Mouse (Mus musculus): ENCODE data around the gene Zfp553. TPM values are rescaled to one million over a fixed set of nuclear protein-coding genes. Genes with fewer than 3 reads are reported as not detected.
A peak's percentile ranks its signal among the peaks of the same experiment; 100 is the strongest.

The Zfp553 gene
- polyA plus RNA-seq, 1 experiment from 2014 or later = 26.5 TPM

DNA sequence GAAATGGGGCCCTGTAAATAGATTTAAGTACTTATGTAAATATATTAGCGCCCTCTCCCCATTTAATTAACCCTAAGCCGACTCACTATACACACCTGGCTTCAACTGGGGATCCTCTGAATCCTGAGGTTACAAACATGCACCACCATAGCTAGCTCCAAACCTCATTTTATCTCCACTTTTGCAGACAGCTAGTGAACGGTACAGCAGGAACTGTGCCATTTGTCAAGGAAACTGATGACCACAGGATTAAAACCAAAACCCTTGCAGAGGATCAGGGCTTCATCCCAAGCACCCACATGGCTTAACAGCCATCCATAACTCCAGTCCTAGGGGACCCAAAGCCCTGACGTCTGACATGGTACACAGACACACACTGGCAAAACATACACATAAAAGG, 22.1 kb downstream of the Zfp553 start:
- 38% methylated on average over 4 of the region's 4 CpGs for WGBS
- Histone ChIP-seq H3K36me3 (ENCODE audit: control insufficient read depth, insufficient read depth, low read length) (no peaks in the 10 kb centered on the region), H3K4me3 (ENCODE audit: low read depth, low read length) (peak overlapping the region; percentile 50), H3K27ac (ENCODE audit: low read depth, low read length) (no peak overlapping the region; the same call in 1 of the 2 replicates), H3K9me3 (ENCODE audit: control insufficient read depth, low read length) (no peaks in the 10 kb centered on the region), H3K4me2 (replicated peaks; ENCODE audit: low read depth, low read length) (peak overlapping the region; percentile 80), H3K9ac (ENCODE audit: low read depth, low read length) (peak overlapping the region; percentile 72; the same call in 1 of the 2 replicates), H3K27me3 (ENCODE audit: control insufficient read depth, insufficient read depth, low read length) (no peaks in the 10 kb centered on the region), H3K4me1 (replicated peaks; ENCODE audit: control insufficient read depth, insufficient read depth, low read length) (peaks cover 2% of the 10 kb centered on the region)
- ATAC-seq (ENCODE audit: low FRiP score) (no peak), DNase-seq (ENCODE audit: low spot score) (no peak)

DNA sequence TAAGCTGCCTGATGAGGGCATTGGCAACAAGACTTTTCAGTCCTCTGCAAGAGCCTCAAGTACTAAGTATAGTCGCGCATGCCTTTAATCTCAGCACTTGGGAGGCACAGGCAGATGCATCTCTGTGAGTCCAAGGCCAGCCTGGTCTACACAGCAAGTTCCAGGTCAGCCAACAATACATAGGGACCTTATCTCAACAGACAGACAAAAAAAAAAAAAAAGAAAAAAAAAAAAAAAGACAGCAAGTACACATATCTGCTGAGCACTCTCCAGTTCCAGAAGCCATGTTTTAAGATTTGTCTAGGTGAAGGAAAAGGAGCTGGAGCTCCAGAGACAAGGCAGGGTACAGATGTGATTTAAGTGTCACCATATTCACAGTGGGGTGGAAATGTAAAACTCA, 23.1 kb downstream of the Zfp553 start:
- Histone ChIP-seq H3K27me3 (ENCODE audit: control insufficient read depth, insufficient read depth, low read length) (no peaks in the 10 kb centered on the region), H3K9ac (ENCODE audit: low read depth, low read length) (no peak overlapping the region), H3K27ac (ENCODE audit: low read depth, low read length) (no peak overlapping the region), H3K4me1 (replicated peaks; ENCODE audit: control insufficient read depth, insufficient read depth, low read length) (peaks cover 2% of the 10 kb centered on the region), H3K4me3 (ENCODE audit: low read depth, low read length) (no peak overlapping the region), H3K9me3 (ENCODE audit: control insufficient read depth, low read length) (no peaks in the 10 kb centered on the region), H3K36me3 (ENCODE audit: control insufficient read depth, insufficient read depth, low read length) (no peaks in the 10 kb centered on the region), H3K4me2 (replicated peaks; ENCODE audit: low read depth, low read length) (no peak overlapping the region)
- DNase-seq (ENCODE audit: low spot score) = no peak
- ATAC-seq (ENCODE audit: low FRiP score) = no peak
- 90% methylated on average over 2 of the region's 2 CpGs for WGBS

DNA sequence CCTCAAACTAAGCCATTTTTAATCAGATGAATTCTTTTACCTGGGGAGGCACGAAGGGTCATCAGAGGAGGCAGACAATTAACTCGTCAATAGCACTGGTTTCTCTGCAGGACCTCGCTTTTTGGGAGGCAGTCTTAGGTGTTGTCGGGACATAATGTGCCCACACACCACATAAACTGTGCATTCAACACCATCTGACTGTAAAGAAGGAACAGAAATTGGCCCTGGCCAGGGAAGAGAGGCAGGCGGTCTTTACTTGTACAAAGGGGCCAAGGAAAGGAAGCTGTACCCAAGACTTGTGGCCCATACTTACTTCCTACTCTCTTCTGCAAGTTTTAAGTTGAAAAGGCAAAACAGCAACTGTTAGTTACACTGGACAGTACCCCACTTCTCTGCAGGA, 23.7 kb downstream of the Zfp553 start:
- ATAC-seq (ENCODE audit: low FRiP score) (no peak), DNase-seq (ENCODE audit: low spot score) (no peak)
- Histone ChIP-seq H3K4me2 (replicated peaks; ENCODE audit: low read depth, low read length) (no peak overlapping the region), H3K4me1 (replicated peaks; ENCODE audit: control insufficient read depth, insufficient read depth, low read length) (peaks cover 2% of the 10 kb centered on the region), H3K9me3 (ENCODE audit: control insufficient read depth, low read length) (no peaks in the 10 kb centered on the region), H3K4me3 (ENCODE audit: low read depth, low read length) (no peak overlapping the region), H3K27ac (ENCODE audit: low read depth, low read length) (no peak overlapping the region), H3K36me3 (ENCODE audit: control insufficient read depth, insufficient read depth, low read length) (no peaks in the 10 kb centered on the region), H3K9ac (ENCODE audit: low read depth, low read length) (no peak overlapping the region), H3K27me3 (ENCODE audit: control insufficient read depth, insufficient read depth, low read length) (no peaks in the 10 kb centered on the region)
- 84% methylated on average over 5 of the region's 5 CpGs for WGBS

DNA sequence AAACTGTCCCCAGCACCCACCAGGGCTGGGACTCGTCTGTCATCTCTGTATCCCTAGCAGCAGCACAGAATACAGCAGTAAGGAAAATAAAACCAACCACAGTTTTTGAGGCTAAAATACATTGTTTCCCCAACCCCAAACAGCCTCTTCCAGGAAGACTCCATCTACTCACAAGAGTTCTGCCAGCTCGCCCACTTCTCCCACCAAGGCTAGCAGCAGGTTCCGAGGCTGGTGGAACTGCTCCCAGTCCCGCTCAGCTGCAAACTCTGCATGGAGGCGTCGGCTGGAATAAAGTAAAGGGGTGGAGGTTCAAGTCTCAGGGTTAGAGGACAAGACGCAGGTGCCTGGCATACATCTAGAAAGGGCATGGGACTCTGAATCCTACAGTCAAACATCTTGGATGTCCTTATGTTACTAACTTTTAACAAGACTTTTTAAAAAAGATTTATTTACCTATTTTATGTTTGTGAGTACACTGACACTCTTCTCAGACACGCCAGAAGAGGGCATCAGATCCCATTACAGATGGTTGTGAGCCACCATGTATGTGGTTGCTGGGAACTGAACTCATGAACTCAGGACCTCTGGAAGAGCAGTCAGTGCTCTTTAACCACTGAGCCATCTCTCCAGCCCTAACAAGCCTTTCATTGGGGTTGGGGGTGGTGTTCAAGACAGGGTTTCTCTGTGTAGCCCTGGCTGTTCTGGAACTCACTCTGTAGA, 26.5 kb downstream of the Zfp553 start:
- H3K9me3 ChIP-seq (ENCODE audit: control insufficient read depth, low read length) = no peaks in the 10 kb centered on the region
- ATAC-seq (ENCODE audit: low FRiP score) = no peak
- H3K27ac ChIP-seq (ENCODE audit: low read depth, low read length) = no peak overlapping the region
- H3K4me3 ChIP-seq (ENCODE audit: low read depth, low read length) = peak overlapping the region; percentile 69
- no peaks in the 10 kb centered on the region for H3K27me3 ChIP-seq (ENCODE audit: control insufficient read depth, insufficient read depth, low read length)
- WGBS = 71% methylated on average over 8 of the region's 8 CpGs
- H3K36me3 ChIP-seq (ENCODE audit: control insufficient read depth, insufficient read depth, low read length) = no peaks in the 10 kb centered on the region
- no peak for DNase-seq (ENCODE audit: low spot score)
- H3K9ac ChIP-seq (ENCODE audit: low read depth, low read length) = no peak overlapping the region
- H3K4me2 ChIP-seq (replicated peaks; ENCODE audit: low read depth, low read length) = peak overlapping the region; percentile 62
- H3K4me1 ChIP-seq (replicated peaks; ENCODE audit: control insufficient read depth, insufficient read depth, low read length) = peaks cover 2% of the 10 kb centered on the region; the same call in 1 of the 2 replicates

DNA sequence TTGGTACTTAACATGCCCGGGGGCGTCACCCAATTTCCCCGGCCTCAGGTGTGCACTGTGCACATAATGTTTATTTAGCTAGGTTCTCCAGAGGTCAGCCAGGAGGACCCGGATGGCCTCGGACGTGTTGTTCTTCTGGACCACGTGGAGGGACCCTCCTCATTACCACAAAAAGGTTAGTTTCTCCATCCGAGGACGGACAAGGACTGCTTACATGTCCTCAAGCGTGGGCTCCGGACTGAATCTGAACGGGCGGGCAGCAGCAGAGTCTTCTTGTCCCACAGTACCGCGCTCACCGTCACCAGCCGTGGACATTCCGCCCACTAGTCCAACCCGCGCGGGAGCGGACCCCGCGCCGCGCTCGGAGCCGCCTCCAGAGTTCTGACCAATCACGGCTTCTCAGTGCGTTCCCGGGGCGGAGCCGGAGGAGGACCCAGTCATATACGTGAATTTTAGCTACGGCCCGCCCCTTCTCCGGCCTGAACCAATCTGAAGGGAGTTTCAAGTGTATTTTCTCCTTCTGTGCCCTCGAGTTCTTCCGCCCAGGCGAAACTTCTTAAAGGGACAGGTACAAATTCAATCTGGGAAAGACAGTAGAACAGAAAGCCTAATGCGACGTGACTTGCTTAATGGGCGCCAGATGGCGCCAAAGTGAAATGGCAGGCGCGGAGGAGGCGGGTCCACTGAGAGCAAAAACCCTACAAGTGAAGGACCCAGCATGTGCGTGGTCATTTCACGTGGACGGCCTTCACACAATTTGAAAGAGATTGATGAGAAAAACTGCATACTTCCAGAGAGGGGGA, 27.6 kb downstream of the Zfp553 start, which contains the start of gene Dctpp1:
Dctpp1 (minus strand) TSS at position 401 of the 803 bp plus-strand sequence.
- under 1% methylated on average over 50 of the region's 50 CpGs for WGBS
- Histone ChIP-seq H3K9me3 (ENCODE audit: control insufficient read depth, low read length) (no peaks in the 10 kb centered on the region), H3K27me3 (ENCODE audit: control insufficient read depth, insufficient read depth, low read length) (no peaks in the 10 kb centered on the region), H3K36me3 (ENCODE audit: control insufficient read depth, insufficient read depth, low read length) (no peaks in the 10 kb centered on the region), H3K9ac (ENCODE audit: low read depth, low read length) (peak within 1 kb of the TSS; percentile 61), H3K4me1 (replicated peaks; ENCODE audit: control insufficient read depth, insufficient read depth, low read length) (0 out of 2 replicates have a peak, but pooled peaks cover 2% of the 10 kb centered on the region), H3K27ac (ENCODE audit: low read depth, low read length) (no peak within 1 kb of the TSS), H3K4me3 (ENCODE audit: low read depth, low read length) (peak within 1 kb of the TSS; percentile 69), H3K4me2 (replicated peaks; ENCODE audit: low read depth, low read length) (peak within 1 kb of the TSS; percentile 62)
- ATAC-seq (ENCODE audit: low FRiP score) (peak; percentile 99), DNase-seq (ENCODE audit: low spot score) (peak; percentile 97)

DNA sequence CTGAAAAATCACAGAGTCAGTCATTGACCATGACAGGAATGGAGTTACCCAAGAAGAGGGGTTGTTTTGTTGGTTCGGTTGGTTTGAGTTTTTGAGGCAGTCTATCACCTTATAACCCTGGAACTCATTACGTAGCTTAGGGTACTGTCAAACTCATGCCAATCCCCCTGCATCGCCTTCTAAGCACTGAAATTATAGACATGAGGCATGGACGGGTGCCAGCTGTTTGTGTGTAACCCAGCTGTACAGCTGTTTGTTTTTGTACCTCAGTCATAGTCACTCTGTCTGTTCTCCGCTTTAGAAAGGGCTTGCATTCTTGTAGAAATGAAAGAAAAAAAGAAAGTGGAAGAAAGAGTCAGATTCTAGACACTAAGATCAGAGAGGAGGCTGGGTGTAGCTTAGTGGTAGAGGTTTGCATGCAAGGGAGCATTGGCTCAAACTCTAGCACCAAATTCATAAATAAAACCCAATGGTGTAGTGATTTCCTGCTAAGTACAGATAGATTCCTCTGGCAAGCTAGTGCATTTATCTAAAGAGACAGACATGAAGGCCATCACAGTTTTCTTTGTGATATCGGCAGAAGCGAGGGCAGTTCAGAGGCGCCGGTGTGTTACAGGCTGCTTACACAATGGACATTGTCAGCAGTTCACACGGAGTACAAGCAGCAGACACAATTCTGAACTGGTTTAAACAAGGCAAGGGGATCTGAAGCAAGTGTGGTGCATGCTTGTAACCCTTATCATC, 29.5 kb downstream of the Zfp553 start:
- Histone ChIP-seq H3K27me3 (ENCODE audit: control insufficient read depth, insufficient read depth, low read length) (no peaks in the 10 kb centered on the region), H3K9ac (ENCODE audit: low read depth, low read length) (no peak overlapping the region), H3K4me3 (ENCODE audit: low read depth, low read length) (no peak overlapping the region), H3K4me1 (replicated peaks; ENCODE audit: control insufficient read depth, insufficient read depth, low read length) (0 out of 2 replicates have a peak, but pooled peaks cover 2% of the 10 kb centered on the region), H3K36me3 (ENCODE audit: control insufficient read depth, insufficient read depth, low read length) (no peaks in the 10 kb centered on the region), H3K4me2 (replicated peaks; ENCODE audit: low read depth, low read length) (no peak overlapping the region), H3K27ac (ENCODE audit: low read depth, low read length) (no peak overlapping the region), H3K9me3 (ENCODE audit: control insufficient read depth, low read length) (no peaks in the 10 kb centered on the region)
- DNase-seq (ENCODE audit: low spot score) (no peak), ATAC-seq (ENCODE audit: low FRiP score) (no peak)
- 86% methylated on average over 10 of the region's 10 CpGs for WGBS

DNA sequence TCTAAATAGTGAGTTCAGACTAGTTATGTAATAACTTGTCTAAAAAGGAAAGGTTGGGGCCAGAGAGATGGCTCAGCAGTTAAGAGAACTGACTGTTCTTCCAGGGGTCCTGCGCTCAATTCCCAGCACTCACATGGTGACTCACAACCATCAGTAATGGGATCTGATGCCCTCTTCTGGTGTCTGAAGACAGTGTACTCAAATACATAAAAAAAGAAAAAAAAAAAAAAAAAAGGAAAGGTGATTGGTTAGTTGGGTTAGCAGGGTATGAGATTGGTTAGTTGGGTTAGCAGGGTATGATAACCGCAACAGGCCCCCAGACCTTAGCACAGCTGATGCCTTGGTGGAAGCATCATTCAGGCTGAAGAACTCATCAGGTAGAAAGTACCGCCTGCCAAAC, 30.7 kb downstream of the Zfp553 start:
- H3K36me3 ChIP-seq (ENCODE audit: control insufficient read depth, insufficient read depth, low read length) = no peaks in the 10 kb centered on the region
- DNase-seq (ENCODE audit: low spot score) (no peak), ATAC-seq (ENCODE audit: low FRiP score) (no peak)
- WGBS = 97% methylated on average over 3 of the region's 3 CpGs
- 0 out of 2 replicates have a peak, but pooled peaks cover 2% of the 10 kb centered on the region for H3K4me1 ChIP-seq (replicated peaks; ENCODE audit: control insufficient read depth, insufficient read depth, low read length)
- H3K27ac ChIP-seq (ENCODE audit: low read depth, low read length) = no peak overlapping the region
- no peak overlapping the region for H3K4me3 ChIP-seq (ENCODE audit: low read depth, low read length)
- no peaks in the 10 kb centered on the region for H3K9me3 ChIP-seq (ENCODE audit: control insufficient read depth, low read length)
- no peak overlapping the region for H3K4me2 ChIP-seq (replicated peaks; ENCODE audit: low read depth, low read length)
- no peak overlapping the region for H3K9ac ChIP-seq (ENCODE audit: low read depth, low read length)
- H3K27me3 ChIP-seq (ENCODE audit: control insufficient read depth, insufficient read depth, low read length) = no peaks in the 10 kb centered on the region

DNA sequence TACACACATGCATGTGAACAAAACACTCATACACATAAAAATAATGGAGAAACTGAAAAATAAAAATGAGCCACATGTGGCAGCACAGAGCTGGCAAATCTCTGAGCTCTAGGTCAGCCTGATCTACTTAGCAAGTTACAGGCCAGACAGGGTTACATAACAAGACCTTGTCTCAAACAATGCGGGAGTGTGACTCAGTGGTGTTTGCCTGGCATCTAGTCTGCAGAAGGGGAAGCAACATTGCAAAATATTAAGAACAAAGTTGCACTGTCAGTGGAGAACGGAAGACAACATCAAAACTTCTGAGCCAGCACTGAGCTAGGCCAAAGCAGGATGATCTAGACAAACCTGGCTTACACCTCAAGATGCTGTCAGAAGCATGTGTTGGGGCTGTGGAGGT, 37.4 kb downstream of the Zfp553 start:
- DNase-seq (ENCODE audit: low spot score) = no peak
- H3K9me3 ChIP-seq (ENCODE audit: control insufficient read depth, low read length) = no peaks in the 10 kb centered on the region
- H3K4me2 ChIP-seq (replicated peaks; ENCODE audit: low read depth, low read length) = no peak overlapping the region
- H3K36me3 ChIP-seq (ENCODE audit: control insufficient read depth, insufficient read depth, low read length) = no peaks in the 10 kb centered on the region
- no peak for ATAC-seq (ENCODE audit: low FRiP score)
- H3K4me3 ChIP-seq (ENCODE audit: low read depth, low read length) = no peak overlapping the region
- WGBS = 93% methylated on average over 2 of the region's 2 CpGs
- H3K27ac ChIP-seq (ENCODE audit: low read depth, low read length) = no peak overlapping the region
- no peaks in the 10 kb centered on the region for H3K4me1 ChIP-seq (replicated peaks; ENCODE audit: control insufficient read depth, insufficient read depth, low read length)
- no peaks in the 10 kb centered on the region for H3K27me3 ChIP-seq (ENCODE audit: control insufficient read depth, insufficient read depth, low read length)
- no peak overlapping the region for H3K9ac ChIP-seq (ENCODE audit: low read depth, low read length)

All from hindbrain, embryonic 11.5 days (tissue).